Mouse (Mus musculus) megakaryocyte-erythroid progenitor cell, adult 5-6 weeks (primary cell): ENCODE measurements around the gene 4931414P19Rik. TPM values are rescaled to one million over a fixed set of nuclear protein-coding genes. Genes with fewer than 3 reads are reported as not detected.
A peak's percentile ranks its signal among the peaks of the same experiment; 100 is the strongest.

Experiments
- ATAC-seq: replicated peaks from 2 replicates; pipeline ENCODE4 v1.8.0; 2016; ENCODE audit warnings: mild to moderate bottlenecking, inconsistent platforms; ENCODE audit not compliant: severe bottlenecking, poor library complexity, low FRiP score, low TSS enrichment
- total RNA-seq, 2 experiments: library from RNA; stranded (forward) in 1 of 2; stranded (reverse) in 1 of 2; fragments of 200-1000, 215-1000 nt in 1 of 2; fragments of >200 nt in 1 of 2; fragmentation: Nextera tagmentation in 1 of 2; gene quantifications; 2 replicates each; pipeline ENCODE4 v1.2.3; 2014 to 2017

4931414P19Rik gene
- total RNA-seq, 2 experiments from 2014 or later: 2.9 to 12.7 TPM

DNA sequence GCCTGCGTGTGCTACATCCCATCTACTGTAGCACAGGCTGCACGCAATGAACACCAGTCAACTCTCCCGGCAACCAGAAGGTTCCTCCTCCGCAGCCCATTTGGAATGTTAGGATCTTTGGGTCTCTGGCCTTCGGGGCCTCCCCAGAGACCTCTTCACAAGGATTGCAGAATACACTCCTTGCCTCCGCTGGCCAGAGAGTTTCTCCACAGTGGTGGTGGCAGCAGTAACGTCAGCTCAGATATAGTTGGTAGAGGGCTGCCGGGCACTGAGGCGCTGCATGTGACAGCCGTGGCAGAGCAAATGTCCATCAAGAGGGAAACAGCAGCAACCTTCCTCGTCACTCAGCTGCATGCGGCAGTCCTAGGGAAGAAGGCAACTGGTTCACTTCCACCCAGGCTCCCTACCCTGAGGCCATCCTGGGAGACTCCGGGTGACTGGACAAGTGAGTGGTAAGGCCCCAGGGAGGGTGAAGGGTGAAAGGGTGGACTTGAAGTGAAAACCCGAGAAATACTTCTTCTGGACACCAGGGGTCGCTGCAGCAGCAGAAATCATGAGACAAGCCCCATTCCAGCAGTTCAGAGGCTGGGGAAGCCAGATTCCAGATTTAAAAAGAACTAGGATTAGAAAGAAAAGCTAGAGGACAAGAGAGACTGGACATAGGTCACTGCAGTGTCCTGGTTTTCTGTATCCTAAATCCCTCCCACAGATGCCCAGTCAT is 36.9 kb downstream of the 4931414P19Rik start:
- peak; percentile 50; the same call in 1 of the 2 replicates for ATAC-seq

DNA sequence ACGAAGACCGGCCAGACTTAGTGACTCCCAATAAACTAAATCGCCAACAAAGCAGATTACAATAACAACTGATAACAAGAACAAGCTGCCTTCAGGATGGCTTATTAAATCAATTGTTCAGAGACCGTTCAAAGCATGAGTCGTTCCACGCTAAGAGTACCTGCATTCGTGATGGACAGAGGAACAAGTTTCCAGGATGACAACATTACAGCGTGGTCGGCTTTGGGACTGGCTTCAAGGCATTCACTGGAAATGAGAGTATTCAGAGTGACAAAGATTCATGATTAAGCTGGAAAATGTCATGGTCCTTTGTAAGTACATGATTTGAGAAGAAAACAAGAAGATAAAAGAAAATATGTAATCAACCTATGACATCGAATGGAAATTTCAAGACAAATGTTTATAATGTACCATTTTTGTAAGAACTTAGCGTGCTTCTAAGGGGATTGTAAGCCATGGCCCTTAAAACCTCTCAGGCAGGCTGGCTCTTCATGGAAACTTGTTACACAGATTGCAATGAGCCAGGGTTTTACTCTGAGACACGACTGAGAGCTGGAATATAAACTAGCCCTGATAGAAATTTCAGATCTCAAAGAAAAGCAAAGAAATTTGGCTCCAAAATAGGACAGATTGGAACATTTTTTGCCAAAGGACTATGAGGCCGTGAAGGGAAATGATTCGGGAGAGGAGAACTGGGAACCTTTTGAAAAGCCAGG is 45.1 kb downstream of the 4931414P19Rik start:
- no peak for ATAC-seq

DNA sequence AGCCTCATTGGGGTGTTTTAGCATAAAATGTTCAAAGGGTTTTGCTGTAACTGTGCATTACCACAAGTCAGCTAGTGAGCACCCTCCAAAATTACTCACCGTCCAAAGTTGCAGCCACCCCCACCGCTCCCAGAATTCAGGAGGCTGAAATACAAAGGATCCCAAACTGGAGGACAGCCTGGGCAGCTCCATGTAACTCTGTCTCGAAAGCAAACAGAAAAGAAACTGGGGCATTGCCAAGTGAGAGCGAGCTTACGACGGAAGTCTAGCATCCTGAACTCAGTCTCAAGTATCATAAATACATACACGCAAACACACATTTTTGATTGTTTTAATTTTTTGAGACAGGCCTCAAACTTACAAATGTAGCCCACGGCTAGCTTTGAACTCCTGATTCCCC is 48.5 kb downstream of the 4931414P19Rik start:
- no peak for ATAC-seq

DNA sequence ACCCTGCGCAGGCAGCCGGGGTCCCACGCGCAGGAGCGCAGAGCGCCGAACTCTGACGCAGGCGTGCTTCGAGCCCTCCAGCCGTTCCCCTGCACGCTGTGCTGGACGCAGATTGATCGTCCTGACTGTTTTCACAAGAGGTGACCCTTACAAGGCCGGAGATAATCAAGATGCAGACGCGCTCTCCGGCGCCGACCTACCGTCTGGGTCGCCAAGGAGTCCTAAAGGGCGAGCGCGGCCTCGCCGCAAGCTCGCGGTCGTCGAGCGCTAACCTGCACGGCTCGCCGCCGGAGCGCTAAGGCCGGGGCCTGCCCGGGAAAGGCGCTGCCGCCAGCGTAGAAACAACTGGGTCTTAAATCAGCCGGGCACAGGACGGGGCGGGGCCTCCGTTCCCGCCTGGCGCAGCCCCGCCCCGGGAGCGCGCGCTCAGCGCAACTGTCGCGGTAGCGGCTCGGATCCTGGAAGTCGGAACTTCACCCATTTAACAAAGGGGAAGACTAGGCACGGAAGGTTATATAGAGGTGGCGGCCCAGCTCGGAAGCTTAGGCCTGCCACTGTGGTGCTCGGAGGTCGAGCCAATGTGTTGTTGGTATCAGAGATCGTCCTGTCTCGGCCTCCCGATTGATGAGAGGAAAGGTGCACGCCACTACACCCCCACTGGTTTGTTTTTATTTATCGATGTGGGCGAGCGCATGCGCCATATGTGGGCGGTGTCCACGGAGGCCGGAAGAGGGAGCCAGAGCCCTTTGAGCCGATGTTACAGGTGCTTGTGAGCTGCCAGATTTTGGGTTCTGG is 51.6 kb downstream of the 4931414P19Rik start, which contains the start of gene Haus4:
Gene Haus4, minus strand, starts transcription at position 642 of the 795 bp plus-strand sequence.
- ATAC-seq: peak; percentile 90

DNA sequence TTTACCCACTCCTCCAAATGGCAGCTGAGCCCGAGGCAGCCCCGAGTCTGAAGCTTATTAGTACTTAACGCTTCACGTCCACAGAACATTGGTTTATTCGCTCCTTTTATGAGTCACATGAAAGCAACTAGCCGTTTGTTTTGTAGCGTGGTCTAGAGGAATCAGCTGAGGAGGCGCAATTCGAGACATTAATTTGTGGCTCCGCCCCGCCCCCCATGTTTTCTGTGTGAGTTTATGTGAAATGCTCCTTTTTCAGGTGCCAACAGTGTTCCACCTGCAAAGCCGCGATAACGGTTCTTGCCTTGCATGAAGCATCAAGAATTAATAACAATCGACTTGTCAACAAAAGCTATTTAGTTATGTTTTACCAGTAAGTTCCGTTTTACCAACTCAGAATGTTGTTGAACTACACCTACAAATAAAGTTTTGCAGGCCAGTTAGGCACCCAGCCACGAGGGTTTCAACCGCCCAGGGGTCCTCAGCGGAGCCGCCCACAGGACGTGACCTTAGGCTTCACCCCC is 52.3 kb downstream of the 4931414P19Rik start:
- ATAC-seq: peak; percentile 42

DNA sequence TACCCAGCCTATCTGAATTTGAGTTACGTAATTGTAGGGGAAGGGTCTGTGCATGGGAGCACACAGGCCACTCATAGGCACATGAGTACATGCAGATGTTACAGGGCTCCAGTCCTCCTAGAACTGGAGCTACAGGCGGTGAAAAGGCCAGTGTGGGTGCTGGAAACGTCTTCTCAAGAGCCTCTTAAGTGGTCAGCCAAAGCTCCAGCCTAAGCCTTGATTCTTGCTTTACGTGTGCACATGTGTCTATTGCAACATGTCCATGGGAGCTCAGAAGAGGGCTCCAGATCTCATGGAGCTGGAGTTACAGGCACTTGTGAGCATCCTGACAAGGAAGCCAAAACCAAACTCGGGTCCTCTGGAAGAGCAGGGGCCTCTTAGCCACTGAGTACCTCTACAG is 61.1 kb downstream of the 4931414P19Rik start:
- ATAC-seq: no peak

DNA sequence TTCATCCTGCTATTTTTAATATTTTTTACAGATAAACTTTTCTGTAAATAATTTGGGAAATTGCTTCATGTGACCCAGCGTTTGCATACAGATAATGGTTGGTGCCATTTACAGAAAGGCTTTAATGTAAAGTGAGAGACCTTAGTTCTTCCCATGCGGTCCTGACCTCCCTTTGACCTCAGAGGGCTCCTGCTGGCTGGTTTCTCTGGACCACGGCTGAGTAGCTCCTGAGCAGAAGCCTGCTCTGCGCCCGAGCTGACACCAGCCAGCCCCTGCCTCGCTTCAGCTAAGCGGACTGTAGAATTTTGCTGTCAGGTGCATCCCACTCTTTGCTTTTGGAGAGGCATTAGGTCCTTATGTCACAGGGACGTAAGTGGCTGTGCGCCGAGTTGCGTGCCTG is 65.0 kb downstream of the 4931414P19Rik start:
- no peak for ATAC-seq

DNA sequence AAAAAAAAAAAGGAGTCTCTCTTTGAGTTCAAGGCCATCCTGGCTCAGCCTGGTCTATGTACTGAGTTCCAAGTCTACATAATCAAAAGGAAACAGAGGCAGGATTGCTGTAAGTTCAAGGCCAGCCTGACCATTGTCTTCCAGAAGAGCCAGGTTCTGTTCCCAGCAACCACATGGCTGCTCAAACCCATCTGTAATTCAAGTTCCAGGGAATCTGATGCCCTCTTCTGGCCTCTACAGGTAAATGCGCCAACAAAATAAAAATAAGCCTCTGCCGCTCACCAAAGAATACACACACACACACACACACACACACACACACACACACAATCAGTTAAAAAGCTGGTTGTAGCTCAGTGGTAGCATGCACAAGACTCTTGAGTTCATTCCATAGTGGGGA is 67.2 kb downstream of the 4931414P19Rik start:
- no peak for ATAC-seq

Other genes starting within 250 kb of the 4931414P19Rik start
- 69.1 and 70.3 TPM in 2 replicates for gene Oxa1l, start 245.2 kb downstream of the 4931414P19Rik start, total RNA-seq (2014; fragmentation: Nextera tagmentation)
- 32.5 and 51.1 TPM in 2 replicates for gene Oxa1l, start 245.2 kb downstream of the 4931414P19Rik start, total RNA-seq (2017)
- gene Slc7a7, start 188.2 kb downstream of the 4931414P19Rik start, total RNA-seq (2014; fragmentation: Nextera tagmentation): 8.8 and 12.9 TPM in 2 replicates
- 8.2 and 10.6 TPM in 2 replicates for gene Slc7a7, start 188.2 kb downstream of the 4931414P19Rik start, total RNA-seq (2017)
- gene Mrpl52, start 179.1 kb downstream of the 4931414P19Rik start, total RNA-seq (2014; fragmentation: Nextera tagmentation): 504 and 507 TPM in 2 replicates
- 266 and 434 TPM in 2 replicates for gene Mrpl52, start 179.1 kb downstream of the 4931414P19Rik start, total RNA-seq (2017)
- 39.2 and 44.9 TPM in 2 replicates for gene Mmp14, start 174.4 kb downstream of the 4931414P19Rik start, total RNA-seq (2014; fragmentation: Nextera tagmentation)
- 23.4 and 37.2 TPM in 2 replicates for gene Mmp14, start 174.4 kb downstream of the 4931414P19Rik start, total RNA-seq (2017)
- gene Lrp10, start 141.9 kb downstream of the 4931414P19Rik start, total RNA-seq (2014; fragmentation: Nextera tagmentation): 38.4 and 38.6 TPM in 2 replicates
- gene Lrp10, start 141.9 kb downstream of the 4931414P19Rik start, total RNA-seq (2017): 13.0 and 19.9 TPM in 2 replicates
- gene Rem2, start 129.9 kb downstream of the 4931414P19Rik start, total RNA-seq (2014; fragmentation: Nextera tagmentation): 0.50 and 3.5 TPM in 2 replicates
- 0.80 and 2.0 TPM in 2 replicates for gene Rem2, start 129.9 kb downstream of the 4931414P19Rik start, total RNA-seq (2017)
- gene Prmt5, start 88.5 kb downstream of the 4931414P19Rik start, total RNA-seq (2014; fragmentation: Nextera tagmentation): 73.8 and 87.5 TPM in 2 replicates
- 71.5 and 77.3 TPM in 2 replicates for gene Prmt5, start 88.5 kb downstream of the 4931414P19Rik start, total RNA-seq (2017)
- gene Haus4, start 51.4 kb downstream of the 4931414P19Rik start, total RNA-seq (2014; fragmentation: Nextera tagmentation): 94.2 and 97.3 TPM in 2 replicates
- 60.5 and 68.2 TPM in 2 replicates for gene Haus4, start 51.4 kb downstream of the 4931414P19Rik start, total RNA-seq (2017)
- not detected in 2 replicates for gene Ajuba, start 28.4 kb downstream of the 4931414P19Rik start, total RNA-seq (2014; fragmentation: Nextera tagmentation)
- 0.19 and 0.80 TPM in 2 replicates for gene Ajuba, start 28.4 kb downstream of the 4931414P19Rik start, total RNA-seq (2017)
- gene Psmb5, start 12.0 kb upstream of the 4931414P19Rik start, total RNA-seq (2014; fragmentation: Nextera tagmentation): 221 and 258 TPM in 2 replicates
- 39.5 and 75.5 TPM in 2 replicates for gene Psmb5, start 12.0 kb upstream of the 4931414P19Rik start, total RNA-seq (2017)
- 0.45 TPM in 1 of 2 replicates, not detected in the other for gene Psmb11, start 15.4 kb upstream of the 4931414P19Rik start, total RNA-seq (2014; fragmentation: Nextera tagmentation)
- gene Psmb11, start 15.4 kb upstream of the 4931414P19Rik start, total RNA-seq (2017): not detected in 2 replicates
- gene Gm17606, start 35.0 kb upstream of the 4931414P19Rik start, total RNA-seq (2014; fragmentation: Nextera tagmentation): not detected in 2 replicates
- gene Gm17606, start 35.0 kb upstream of the 4931414P19Rik start, total RNA-seq (2017): not detected in 2 replicates
- gene Cdh24, start 35.4 kb upstream of the 4931414P19Rik start, total RNA-seq (2014; fragmentation: Nextera tagmentation): 2.3 and 2.5 TPM in 2 replicates
- 0.15 and 1.7 TPM in 2 replicates for gene Cdh24, start 35.4 kb upstream of the 4931414P19Rik start, total RNA-seq (2017)
- 37.1 and 42.0 TPM in 2 replicates for gene 1700123O20Rik, start 80.2 kb upstream of the 4931414P19Rik start, total RNA-seq (2014; fragmentation: Nextera tagmentation)
- gene 1700123O20Rik, start 80.2 kb upstream of the 4931414P19Rik start, total RNA-seq (2017): 42.4 and 58.4 TPM in 2 replicates
- 222 and 244 TPM in 2 replicates for gene Acin1, start 80.9 kb upstream of the 4931414P19Rik start, total RNA-seq (2014; fragmentation: Nextera tagmentation)
- 267 and 293 TPM in 2 replicates for gene Acin1, start 80.9 kb upstream of the 4931414P19Rik start, total RNA-seq (2017)
- gene Gm29776, start 92.8 kb upstream of the 4931414P19Rik start, total RNA-seq (2014; fragmentation: Nextera tagmentation): not detected in 2 replicates
- gene Gm29776, start 92.8 kb upstream of the 4931414P19Rik start, total RNA-seq (2017): not detected in 2 replicates
- gene Cebpe, start 106.2 kb upstream of the 4931414P19Rik start, total RNA-seq (2014; fragmentation: Nextera tagmentation): 1.4 and 5.7 TPM in 2 replicates
- not detected in 2 replicates for gene Cebpe, start 106.2 kb upstream of the 4931414P19Rik start, total RNA-seq (2017)
- gene Slc7a8, start 176.0 kb upstream of the 4931414P19Rik start, total RNA-seq (2014; fragmentation: Nextera tagmentation): 0.13 and 0.37 TPM in 2 replicates
- gene Slc7a8, start 176.0 kb upstream of the 4931414P19Rik start, total RNA-seq (2017): 0.34 TPM in 1 of 2 replicates, not detected in the other
- gene Rnf212b, start 208.1 kb upstream of the 4931414P19Rik start, total RNA-seq (2014; fragmentation: Nextera tagmentation): not detected in 2 replicates
- gene Rnf212b, start 208.1 kb upstream of the 4931414P19Rik start, total RNA-seq (2017): not detected in 2 replicates